Comparison of ENCODE assay signal across 8 mouse cellular contexts in genomic region chr13:112464626-112465287, GRCm38 (mm10). TPM values are rescaled to one million over a fixed set of nuclear protein-coding genes. Genes with fewer than 3 reads are reported as not detected.
DNase-seq lines count a peak whose midpoint lies in the region; ATAC-seq lines count a peak whose summit lies in the region.

No protein-coding gene starts in this region.

- no peaks in the 10 kb centered on the region for H3K27me3 ChIP-seq in forebrain, embryonic 14.5 days (replicated peaks; ENCODE audit: control insufficient read depth, insufficient read depth, low read length)
- H3K27me3 ChIP-seq in intestine, embryonic 15.5 days (replicated peaks) = no peaks in the 10 kb centered on the region
- H3K27me3 ChIP-seq in lung, embryonic 16.5 days (ENCODE audit: control insufficient read depth, insufficient read depth, low read depth, low read length) = no peaks in the 10 kb centered on the region

- H3K36me3 ChIP-seq in forebrain, embryonic 14.5 days (ENCODE audit: control insufficient read depth, insufficient read depth, low read length) = no peaks in the 10 kb centered on the region
- H3K36me3 ChIP-seq in intestine, embryonic 15.5 days = no peaks in the 10 kb centered on the region
- no peaks in the 10 kb centered on the region for H3K36me3 ChIP-seq in lung, embryonic 16.5 days (ENCODE audit: control insufficient read depth, insufficient read depth, low read length)

- peak overlapping the region; percentile 89 for H3K4me2 ChIP-seq in forebrain, embryonic 14.5 days (ENCODE audit: low read length)
- H3K4me2 ChIP-seq in intestine, embryonic 15.5 days (replicated peaks) = peak overlapping the region; percentile 58
- H3K4me2 ChIP-seq in lung, embryonic 16.5 days (ENCODE audit: low read depth, low read length) = peak overlapping the region; percentile 72

- no peak for ATAC-seq in forebrain, embryonic 14.5 days
- ATAC-seq in intestine, embryonic 15.5 days = no peak
- ATAC-seq in lung, embryonic 16.5 days (ENCODE audit: low read depth) = no peak

- peak overlapping the region; percentile 82 for H3K9ac ChIP-seq in forebrain, embryonic 14.5 days (ENCODE audit: low read length)
- peak overlapping the region; percentile 90 for H3K9ac ChIP-seq in intestine, embryonic 15.5 days
- H3K9ac ChIP-seq in lung, embryonic 16.5 days (ENCODE audit: low read length) = peak overlapping the region; percentile 94

- peaks cover 3% of the 10 kb centered on the region; the same call in 1 of the 2 replicates for H3K4me1 ChIP-seq in forebrain, embryonic 14.5 days (ENCODE audit: control insufficient read depth, insufficient read depth, low read length)
- H3K4me1 ChIP-seq in intestine, embryonic 15.5 days (replicated peaks) = peaks cover 9% of the 10 kb centered on the region; the same call in 1 of the 2 replicates
- peaks cover 24% of the 10 kb centered on the region for H3K4me1 ChIP-seq in lung, embryonic 16.5 days (replicated peaks; ENCODE audit: control insufficient read depth, insufficient read depth, low read length)

- WGBS in forebrain, embryonic 14.5 days = 7% methylated on average over 18 of the region's 18 CpGs
- 3% methylated on average over 18 of the region's 18 CpGs for WGBS in intestine, embryonic 15.5 days
- WGBS in lung, embryonic 16.5 days = 1% methylated on average over 18 of the region's 18 CpGs

- H3K9me3 ChIP-seq in forebrain, embryonic 14.5 days (replicated peaks; ENCODE audit: control insufficient read depth, low read length) = no peaks in the 10 kb centered on the region
- no peaks in the 10 kb centered on the region for H3K9me3 ChIP-seq in intestine, embryonic 15.5 days
- no peaks in the 10 kb centered on the region for H3K9me3 ChIP-seq in lung, embryonic 16.5 days (ENCODE audit: control insufficient read depth, low read length)

- peak overlapping the region; percentile 46; the same call in 1 of the 2 replicates for H3K27ac ChIP-seq in forebrain, embryonic 14.5 days (ENCODE audit: low read depth, low read length)
- H3K27ac ChIP-seq in intestine, embryonic 15.5 days = peak overlapping the region; percentile 91
- H3K27ac ChIP-seq in lung, embryonic 16.5 days (ENCODE audit: low read length) = peak overlapping the region; percentile 94

- H3K4me3 ChIP-seq in forebrain, embryonic 14.5 days (ENCODE audit: low read depth, low read length) = peak overlapping the region; percentile 79
- peak overlapping the region; percentile 88 for H3K4me3 ChIP-seq in intestine, embryonic 15.5 days (replicated peaks)
- H3K4me3 ChIP-seq in lung, embryonic 16.5 days (ENCODE audit: low read length) = peak overlapping the region; percentile 89

- peak; percentile 38 for DNase-seq in thymus, postnatal 0 days (ENCODE audit: low spot score)
- no peak for DNase-seq in thymus, postnatal 10 days (ENCODE audit: low spot score in 2 of 2)
- peak; percentile 5 for DNase-seq in forebrain, embryonic 14.5 days (ENCODE audit: low spot score)
- peak; percentile 36 for DNase-seq in yolk sac, embryonic 10.5 days (ENCODE audit: low spot score)
- no peak for DNase-seq in spleen, postnatal 10 days (ENCODE audit: low spot score in 2 of 2)
- DNase-seq in left cerebral cortex, adult 18-20 months (ENCODE audit: low spot score in 2 of 2) = no peak

RNA-seq across cellular contexts. Expression of gene Il6st, which starts 0.9 kb away (rescaled TPM):
- polyA plus RNA-seq in thymus, postnatal 0 days (2015; fragmentation: Nextera tagmentation; extraction: Ambion mirVana) = 18.9 and 19.5 TPM in 2 replicates
- 9.8 and 12.6 TPM in 2 replicates for polyA plus RNA-seq in forebrain, embryonic 14.5 days (2014; fragmentation: Nextera tagmentation; extraction: Ambion mirVana)
- polyA plus RNA-seq in intestine, embryonic 15.5 days (2015; fragmentation: Nextera tagmentation; extraction: Ambion mirVana) = 31.9 and 37.8 TPM in 2 replicates
- 38.3 and 47.4 TPM in 2 replicates for polyA plus RNA-seq in lung, embryonic 16.5 days (2015; fragmentation: Nextera tagmentation; extraction: Ambion mirVana)
- 10 to 100 TPM; 78.5 to 88.1 TPM for total RNA-seq in left cerebral cortex, adult 18-20 months (2021)

Comparison
In these comparisons a context has a peak if more than half of its experiments do, and no peak if none do; other contexts are left out.
1. DNase-seq: peak in thymus, postnatal 0 days (single experiment), forebrain, embryonic 14.5 days (single experiment) and yolk sac, embryonic 10.5 days (single experiment); none in thymus, postnatal 10 days (0 of 2), spleen, postnatal 10 days (0 of 2) and left cerebral cortex, adult 18-20 months (0 of 2).
2. Peak in every context shown above with its lines, with median percentiles within 50 percentile points of each other: H3K27ac ChIP-seq, H3K4me2 ChIP-seq, H3K4me3 ChIP-seq and H3K9ac ChIP-seq.